Comparison of ENCODE assay signal across 12 mouse cellular contexts in the genomic region with DNA sequence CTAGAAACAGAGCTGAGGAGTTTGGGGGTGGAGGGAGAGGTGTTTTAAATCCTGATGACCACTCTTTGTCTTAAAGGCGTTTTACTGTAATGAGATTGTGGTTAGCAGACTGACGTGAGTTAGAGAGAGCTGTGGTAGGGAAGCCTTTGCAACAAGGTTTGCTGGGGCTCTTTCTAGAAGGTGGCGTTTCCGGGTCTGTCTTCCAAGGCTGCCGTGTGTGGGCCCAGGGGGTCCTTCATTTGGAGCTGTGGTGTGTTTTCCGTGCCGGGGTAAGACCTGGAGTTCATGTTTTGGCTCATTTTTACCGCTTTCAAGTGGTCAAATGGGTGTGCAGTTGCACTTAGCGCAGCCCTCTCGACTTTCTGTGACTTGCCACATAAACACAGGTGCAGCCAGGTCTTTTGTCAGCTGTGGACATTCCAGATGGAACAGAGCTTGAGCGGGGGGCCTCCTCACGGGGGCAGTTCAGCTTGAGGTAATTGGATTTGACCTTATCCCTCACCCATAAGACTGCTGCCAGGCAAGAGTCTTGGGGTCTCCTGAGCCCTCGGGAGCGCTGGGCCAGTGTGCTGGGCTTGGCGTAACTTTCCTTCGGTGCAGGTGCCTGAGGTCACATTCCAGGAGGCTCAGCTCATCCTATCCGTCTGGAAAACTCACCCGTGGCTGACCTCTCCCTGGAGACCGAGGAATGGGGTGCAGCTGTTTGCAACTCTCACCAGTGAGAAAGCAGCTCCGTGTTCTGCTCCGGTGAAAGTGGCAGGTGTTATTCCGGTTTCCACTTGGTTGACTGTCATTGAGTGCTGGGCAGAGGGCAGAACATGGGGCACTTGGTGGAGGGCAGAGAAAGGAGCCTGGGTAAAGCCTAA.
DNase-seq lines count a peak whose midpoint lies in the region; ATAC-seq and TF ChIP-seq lines count a peak whose summit lies in the region.
"Had no signal": no experiment of that assay in that cellular context is flagged by ENCODE, and none has a peak within 500 bp of the region (broad histone marks: within the 10 kb centered on the region; RNA-seq: fewer than 3 reads in every experiment).

No protein-coding gene starts in this region.

- peaks cover 2% of the 10 kb centered on the region; the same call in 1 of the 2 replicates for H3K4me1 ChIP-seq in spleen, adult 2 months (ENCODE audit: control insufficient read depth, insufficient read depth, insufficient read length)
- H3K4me1 ChIP-seq in embryonic facial prominence, embryonic 15.5 days, result peaks cover 20% of the 10 kb centered on the region
- H3K4me1 ChIP-seq in limb, embryonic 12.5 days (replicated peaks), result peaks cover 24% of the 10 kb centered on the region
- H3K4me1 ChIP-seq: liver, embryonic 13.5 days; neural tube, embryonic 13.5 days had no signal

- no peak overlapping the region for H3K9ac ChIP-seq in embryonic facial prominence, embryonic 15.5 days
- H3K9ac ChIP-seq in limb, embryonic 12.5 days (replicated peaks), result no peak overlapping the region
- H3K9ac ChIP-seq: liver, embryonic 13.5 days; neural tube, embryonic 13.5 days had no signal

- no peak for TF ChIP-seq POLR2A in spleen, adult 2 months (IDR thresholded peaks at IDR 0.05; ENCODE audit: low read depth, low read length)

- H3K27me3 ChIP-seq in spleen, adult 2 months (ENCODE audit: control insufficient read depth, insufficient read depth, low read length), result no peaks in the 10 kb centered on the region
- H3K27me3 ChIP-seq in embryonic facial prominence, embryonic 15.5 days, result no peaks in the 10 kb centered on the region
- H3K27me3 ChIP-seq in limb, embryonic 12.5 days, result no peaks in the 10 kb centered on the region
- H3K27me3 ChIP-seq: neural tube, embryonic 13.5 days had no signal

- 79% methylated on average over 22 of the region's 22 CpGs for WGBS in spleen, adult 2 months
- 36% methylated on average over 22 of the region's 22 CpGs for WGBS in embryonic facial prominence, embryonic 15.5 days
- WGBS in limb, embryonic 12.5 days, result 33% methylated on average over 22 of the region's 22 CpGs

- no peak overlapping the region for H3K4me3 ChIP-seq in spleen, adult 2 months (ENCODE audit: extremely low read depth, insufficient read depth, insufficient read length)
- H3K4me3 ChIP-seq in embryonic facial prominence, embryonic 15.5 days (replicated peaks), result no peak overlapping the region
- no peak overlapping the region for H3K4me3 ChIP-seq in limb, embryonic 12.5 days (replicated peaks)
- H3K4me3 ChIP-seq: liver, embryonic 13.5 days; neural tube, embryonic 13.5 days had no signal

- no peaks in the 10 kb centered on the region for H3K36me3 ChIP-seq in spleen, adult 2 months (ENCODE audit: control insufficient read depth, insufficient read depth, low read length)
- H3K36me3 ChIP-seq in embryonic facial prominence, embryonic 15.5 days, result no peaks in the 10 kb centered on the region
- no peaks in the 10 kb centered on the region for H3K36me3 ChIP-seq in limb, embryonic 12.5 days
- H3K36me3 ChIP-seq: liver, embryonic 13.5 days; neural tube, embryonic 13.5 days had no signal

- TF ChIP-seq CTCF in spleen, adult 2 months (IDR thresholded peaks at IDR 0.05; ENCODE audit: extremely low read depth, insufficient read depth, insufficient read length, insufficient replicate concordance), result no peak

- no peak for DNase-seq in spleen, adult 2 months (ENCODE audit: low read depth in 1 of 2, low spot score in 2 of 2)
- DNase-seq in spleen, postnatal 36 days (ENCODE audit: low spot score in 2 of 2), result no peak
- DNase-seq in yolk sac, embryonic 10.5 days (ENCODE audit: low spot score), result peak; percentile 27
- no peak for DNase-seq in gastrocnemius, postnatal 36 days
- DNase-seq in layer of hippocampus, postnatal 25 days (ENCODE audit: extremely low spot score in 1 of 2, low spot score in 1 of 2), result no peak
- DNase-seq in cerebellum, adult 18-20 months, result no peak
- DNase-seq: cerebellum, adult 9-11 months; liver, embryonic 13.5 days had no signal

- intact Hi-C loops in gastrocnemius, postnatal 36 days (cut with DNase I), result no loop called here

- peak overlapping the region; percentile 27; the same call in 1 of the 2 replicates for H3K27ac ChIP-seq in spleen, adult 2 months (ENCODE audit: insufficient read depth, low read length)
- H3K27ac ChIP-seq in embryonic facial prominence, embryonic 15.5 days (replicated peaks), result no peak overlapping the region
- H3K27ac ChIP-seq in limb, embryonic 12.5 days, result no peak overlapping the region
- H3K27ac ChIP-seq: liver, embryonic 13.5 days; neural tube, embryonic 13.5 days had no signal

- H3K4me2 ChIP-seq in embryonic facial prominence, embryonic 15.5 days (replicated peaks), result no peak overlapping the region
- no peak overlapping the region for H3K4me2 ChIP-seq in limb, embryonic 12.5 days
- H3K4me2 ChIP-seq: liver, embryonic 13.5 days; neural tube, embryonic 13.5 days had no signal

- no peaks in the 10 kb centered on the region for H3K9me3 ChIP-seq in embryonic facial prominence, embryonic 15.5 days (replicated peaks)
- H3K9me3 ChIP-seq in limb, embryonic 12.5 days, result no peaks in the 10 kb centered on the region
- H3K9me3 ChIP-seq: liver, embryonic 13.5 days; neural tube, embryonic 13.5 days had no signal

- peak; percentile 39; the same call in 1 of the 2 replicates for ATAC-seq in embryonic facial prominence, embryonic 15.5 days (ENCODE audit: insufficient number of reproducible peaks, low FRiP score, low TSS enrichment, low read depth)
- ATAC-seq in limb, embryonic 12.5 days (ENCODE audit: insufficient number of reproducible peaks, insufficient read depth, low FRiP score, low TSS enrichment, low read depth), result peak; percentile 31; the same call in 1 of the 2 replicates
- ATAC-seq: intestine, postnatal 0 days had no signal
